Mouse (Mus musculus): ENCODE results near the gene Lect2. TPM values are rescaled to one million over a fixed set of nuclear protein-coding genes. Genes with fewer than 3 reads are reported as not detected.
A peak's percentile ranks its signal among the peaks of the same experiment; 100 is the strongest.

Gene Lect2
- not detected for total RNA-seq (2021)
- long read RNA-seq, experiment 1, result 0 reads
- long read RNA-seq, experiment 2, result 0 reads

DNA sequence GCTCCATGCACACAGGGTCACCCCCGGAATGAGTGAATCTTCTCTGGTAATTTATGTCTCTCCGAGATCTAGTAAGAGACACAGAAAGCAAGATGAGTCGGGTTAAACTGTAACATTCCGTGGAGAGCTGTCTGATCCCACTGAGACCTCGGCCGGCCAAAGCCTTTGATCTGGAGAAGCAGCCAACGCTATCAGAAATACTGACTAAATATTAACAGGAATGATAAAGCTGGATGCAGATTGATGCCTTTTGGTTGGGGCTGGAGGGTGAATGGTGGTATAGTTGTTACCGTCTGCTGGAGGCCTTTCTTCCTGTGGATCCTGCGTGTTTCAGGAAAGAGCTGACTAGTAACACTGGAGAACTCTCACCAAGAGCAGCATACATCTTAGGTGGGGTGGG, at the start of gene Lect2:
Gene Lect2 (minus strand): TSS at position 102 of the 400 bp plus-strand sequence.
- DNase-seq, result no peak
- intact Hi-C loops (cut with DNase I; ENCODE audit: low total_unique reads), result no loop called here

- intact Hi-C loops (cut with DNase I; ENCODE audit: low total_unique reads), result no loop called here
- DNase-seq, result no peak
These were observed 49.0 kb upstream of the Lect2 start for GRCm38 (mm10) chr13:56597296-56597695.

- intact Hi-C loops (cut with DNase I; ENCODE audit: low total_unique reads), result no loop called here
- no peak for DNase-seq
These were observed 46.9 kb upstream of the Lect2 start for GRCm38 (mm10) chr13:56595246-56595645.

GRCm38 (mm10) chr13:56593961-56594391, 45.7 kb upstream of the Lect2 start:
- no peak for DNase-seq
- intact Hi-C loops (cut with DNase I; ENCODE audit: low total_unique reads), result no loop called here

DNA sequence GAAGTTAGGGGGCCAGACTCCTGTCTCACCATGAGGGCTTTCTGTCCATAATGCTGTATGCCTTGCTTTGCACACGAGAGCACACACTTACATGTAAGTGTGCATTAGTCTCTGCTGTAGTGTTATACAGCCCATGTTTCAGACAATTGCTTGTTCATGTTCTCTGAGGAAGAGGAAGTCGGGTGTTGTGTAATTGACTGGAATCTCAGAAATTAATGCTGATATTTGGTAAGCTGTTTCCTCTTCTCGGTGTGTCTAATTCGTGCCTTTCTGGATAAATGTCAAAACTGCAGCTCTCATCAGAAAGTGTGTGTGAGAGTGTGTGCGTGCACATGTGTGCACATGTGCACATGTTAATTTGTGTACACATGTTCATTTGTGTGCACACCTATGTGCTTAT, 44.9 kb upstream of the Lect2 start:
- intact Hi-C loops (cut with DNase I; ENCODE audit: low total_unique reads), result no loop called here
- DNase-seq, result no peak

GRCm38 (mm10) chr13:56591939-56592338, 43.6 kb upstream of the Lect2 start:
- no peak for DNase-seq
- intact Hi-C loops (cut with DNase I; ENCODE audit: low total_unique reads), result no loop called here

DNA sequence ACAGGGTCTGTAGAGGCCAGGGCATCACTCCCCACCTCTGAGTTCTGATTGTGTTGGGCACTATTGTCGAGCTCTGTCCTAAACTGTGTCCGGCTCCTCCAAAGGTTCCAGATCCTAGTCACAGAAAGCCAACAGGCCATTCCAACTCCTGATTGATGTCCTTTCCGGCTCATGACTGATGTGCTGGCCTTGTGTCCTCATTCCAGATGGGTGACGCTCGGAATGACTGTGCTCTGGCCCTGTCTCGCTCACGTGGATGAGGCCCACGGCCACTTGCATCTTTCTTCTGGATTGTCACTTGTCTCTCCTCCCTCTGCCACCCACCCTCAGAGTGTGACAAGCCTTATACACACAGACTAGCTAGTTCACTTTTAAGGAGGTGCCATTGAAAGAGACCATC, 42.9 kb upstream of the Lect2 start:
- no peak for DNase-seq

DNA sequence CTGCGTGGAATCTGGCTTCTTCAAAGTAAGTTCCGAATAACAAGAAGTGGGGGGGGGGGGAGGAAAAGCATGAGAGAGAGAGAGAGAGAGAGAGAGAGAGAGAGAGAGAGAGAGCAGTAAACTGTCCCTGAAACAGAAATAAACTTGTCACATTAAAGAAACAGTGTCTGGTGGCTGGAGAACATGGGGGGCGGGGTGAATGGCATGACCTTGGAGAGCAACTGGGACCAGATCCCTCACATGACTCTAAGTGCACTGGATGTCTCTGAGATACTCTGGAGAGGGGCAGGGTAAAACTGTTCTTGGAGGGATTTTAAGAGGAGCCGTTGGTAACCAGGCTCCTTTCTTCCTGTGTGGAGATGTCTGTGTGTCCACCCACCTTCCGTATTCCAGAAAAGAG, 41.9 kb upstream of the Lect2 start:
- no peak for DNase-seq
- intact Hi-C loops (cut with DNase I; ENCODE audit: low total_unique reads), result no loop called here

More for the DNA sequence above, 42.9 kb upstream of the Lect2 start:
- intact Hi-C loops (cut with DNase I; ENCODE audit: low total_unique reads), result no loop called here

- peak; percentile 65 for DNase-seq
- intact Hi-C loops (cut with DNase I; ENCODE audit: low total_unique reads), result no loop called here
These were observed 40.3 kb upstream of the Lect2 start for GRCm38 (mm10) chr13:56588454-56589117.

DNA sequence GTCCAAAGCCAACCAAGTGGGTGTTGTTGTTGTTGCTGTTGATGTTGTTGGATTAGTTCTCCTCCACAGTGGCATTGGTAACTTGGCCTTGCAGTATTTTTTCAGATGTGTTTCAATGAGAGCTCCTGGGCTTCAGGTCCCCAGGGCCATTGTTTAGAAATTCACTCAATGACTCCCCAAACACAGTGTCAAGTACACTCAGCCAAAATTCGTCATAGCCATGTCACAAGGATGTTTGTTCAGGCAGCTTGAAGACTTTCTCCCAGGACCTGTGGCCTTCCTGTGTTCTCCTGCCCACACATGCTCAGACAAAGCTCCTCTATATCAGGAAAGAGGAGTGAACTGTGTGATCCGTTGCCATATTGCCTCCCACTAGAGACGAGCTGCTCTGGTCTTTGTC, 37.7 kb upstream of the Lect2 start:
- intact Hi-C loops (cut with DNase I; ENCODE audit: low total_unique reads), result no loop called here
- DNase-seq, result no peak

GRCm38 (mm10) chr13:56582720-56583119, 34.4 kb upstream of the Lect2 start:
- DNase-seq, result no peak
- intact Hi-C loops (cut with DNase I; ENCODE audit: low total_unique reads), result no loop called here

DNA sequence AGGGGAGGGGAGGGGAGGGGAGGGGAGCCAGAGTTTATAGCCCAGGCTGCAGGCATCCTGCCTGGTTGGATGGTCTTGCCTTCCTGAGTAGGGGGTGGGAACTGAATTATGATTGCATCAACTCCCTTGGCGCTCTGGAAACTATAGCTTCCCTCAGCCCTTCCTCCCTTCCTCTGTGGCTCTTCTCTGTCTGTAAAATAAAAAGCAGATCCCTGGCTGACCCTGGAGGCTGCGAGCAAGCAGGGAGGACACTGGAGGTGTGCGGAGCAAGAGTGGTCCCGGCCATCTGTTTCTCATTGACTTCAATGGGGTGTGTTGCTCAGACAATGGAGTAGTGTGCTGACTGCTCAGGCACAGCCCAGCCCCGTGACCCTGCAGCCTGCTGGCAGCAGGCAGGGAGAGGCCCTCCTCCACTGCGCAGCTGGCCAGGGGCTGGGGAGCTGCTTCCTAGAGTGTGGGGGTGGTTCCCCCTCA, 33.7 kb upstream of the Lect2 start:
- intact Hi-C loops (cut with DNase I; ENCODE audit: low total_unique reads), result no loop called here
- peak; percentile 83 for DNase-seq

DNA sequence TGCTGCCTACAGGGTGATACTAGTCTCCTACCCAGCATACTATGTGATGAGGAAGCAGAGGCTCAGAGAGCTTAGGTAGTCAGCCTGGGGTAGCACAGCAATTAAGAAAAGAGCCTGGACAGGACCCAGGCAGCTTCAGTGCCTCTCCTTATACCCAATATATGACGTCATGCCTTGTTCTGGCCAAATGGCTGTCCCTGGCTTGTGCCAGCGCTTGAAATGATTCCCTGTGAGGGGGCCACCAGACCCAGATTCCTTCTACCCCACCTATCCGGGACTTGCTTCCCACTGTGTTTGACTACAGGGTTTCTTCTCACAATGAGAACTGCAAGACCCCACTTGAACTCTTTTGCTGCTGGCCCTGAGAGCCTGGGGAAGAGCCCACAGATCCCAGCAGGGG, 33.2 kb upstream of the Lect2 start:
- intact Hi-C loops (cut with DNase I; ENCODE audit: low total_unique reads), result no loop called here

DNA sequence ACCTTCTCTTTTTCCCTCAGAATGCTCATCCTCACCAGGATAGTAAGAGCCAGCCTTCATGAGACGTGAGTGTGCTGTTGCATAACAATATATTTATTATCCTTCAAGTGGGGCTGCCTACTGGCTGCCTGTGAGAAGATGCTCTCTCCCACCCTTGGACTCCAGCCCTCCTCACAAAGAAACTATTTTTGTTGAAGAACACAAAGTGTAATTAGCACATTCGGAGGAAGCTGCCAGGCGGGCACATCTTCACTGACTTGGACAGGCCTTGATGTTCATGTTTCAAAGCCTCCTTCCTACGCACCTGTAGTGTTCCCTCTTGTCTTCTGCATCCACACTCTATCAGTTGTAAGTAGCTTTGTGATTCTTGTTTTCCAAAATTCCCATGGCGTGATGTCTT, 32.1 kb upstream of the Lect2 start:
- intact Hi-C loops (cut with DNase I; ENCODE audit: low total_unique reads), result no loop called here
- DNase-seq, result no peak

More for the DNA sequence above, 33.2 kb upstream of the Lect2 start:
- DNase-seq, result no peak

- intact Hi-C loops (cut with DNase I; ENCODE audit: low total_unique reads), result loop anchor here (5.0 kb wide), 1 partner anchor 64 kb away; no protein-coding TSS in a partner anchor
- DNase-seq, result no peak
These were observed 29.8 kb upstream of the Lect2 start for GRCm38 (mm10) chr13:56578097-56578496.

DNA sequence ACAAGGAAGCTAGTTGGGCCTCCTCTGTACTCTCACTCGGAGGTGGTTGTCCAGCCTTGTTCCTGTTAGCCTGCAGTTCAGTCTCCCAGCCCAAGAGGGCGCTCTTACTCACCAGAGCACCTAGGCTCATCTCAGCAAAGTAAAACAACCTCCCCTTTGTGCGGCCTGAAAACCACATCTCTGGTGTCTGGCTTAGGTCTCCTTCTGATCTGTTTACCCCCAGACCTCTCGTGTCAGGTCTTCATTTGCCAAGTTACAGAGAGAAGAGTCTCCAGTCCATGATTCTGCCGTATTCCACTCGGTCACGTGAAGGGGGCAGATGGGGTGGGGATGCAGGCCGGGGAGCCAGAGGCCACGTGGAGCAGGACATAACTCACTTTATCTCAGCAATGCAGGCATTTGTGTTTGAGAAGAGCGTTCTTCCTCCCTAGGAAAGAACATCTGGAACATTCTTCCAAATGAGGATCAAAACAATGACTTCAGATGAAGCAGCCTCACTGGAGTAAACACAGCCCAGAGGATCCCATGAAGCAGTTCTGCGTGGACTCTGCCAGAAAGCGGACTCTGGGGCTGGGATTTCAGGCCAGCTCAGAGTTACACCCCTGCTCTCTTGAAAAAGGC, 27.5 kb upstream of the Lect2 start:
- DNase-seq, result peak; percentile 73
- intact Hi-C loops (cut with DNase I; ENCODE audit: low total_unique reads), result loop anchor here (5.0 kb wide), 1 partner anchor 66 kb away; no protein-coding TSS in a partner anchor

GRCm38 (mm10) chr13:56575074-56575473, 26.8 kb upstream of the Lect2 start:
- intact Hi-C loops (cut with DNase I; ENCODE audit: low total_unique reads), result loop anchor here (5.0 kb wide), 1 partner anchor 67 kb away; no protein-coding TSS in a partner anchor
- no peak for DNase-seq

- intact Hi-C loops (cut with DNase I; ENCODE audit: low total_unique reads), result loop anchor here (5.0 kb wide), 1 partner anchor 86 kb away; no protein-coding TSS in a partner anchor
- DNase-seq, result no peak
These were observed 23.3 kb upstream of the Lect2 start for GRCm38 (mm10) chr13:56571645-56572044.

- peak; percentile 15 for DNase-seq
- intact Hi-C loops (cut with DNase I; ENCODE audit: low total_unique reads), result no loop called here
These were observed 18.0 kb upstream of the Lect2 start for GRCm38 (mm10) chr13:56566336-56566735.

DNA sequence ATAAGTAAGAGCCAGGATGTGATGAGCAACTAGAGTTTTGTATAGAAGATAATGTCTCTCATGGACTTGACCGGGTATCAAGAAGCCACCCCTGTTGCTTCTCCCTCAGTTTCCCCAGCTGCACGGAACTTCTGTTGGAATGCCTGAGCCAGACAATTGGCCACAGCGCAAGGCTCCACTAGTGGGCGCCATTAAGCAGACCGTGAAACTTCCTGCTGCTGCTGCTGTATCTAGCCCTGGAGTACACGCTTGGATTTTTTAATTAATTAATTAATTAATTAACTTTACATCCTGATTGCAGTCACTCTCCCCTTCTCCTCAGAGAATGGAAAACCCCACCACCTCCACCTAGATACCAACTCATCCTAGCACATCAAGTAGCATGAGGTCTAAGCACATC, 14.8 kb upstream of the Lect2 start:
- peak; percentile 42 for DNase-seq
- intact Hi-C loops (cut with DNase I; ENCODE audit: low total_unique reads), result loop anchor here (5.0 kb wide), 2 partner anchors 79 to 1154 kb away; no protein-coding TSS in a partner anchor

DNA sequence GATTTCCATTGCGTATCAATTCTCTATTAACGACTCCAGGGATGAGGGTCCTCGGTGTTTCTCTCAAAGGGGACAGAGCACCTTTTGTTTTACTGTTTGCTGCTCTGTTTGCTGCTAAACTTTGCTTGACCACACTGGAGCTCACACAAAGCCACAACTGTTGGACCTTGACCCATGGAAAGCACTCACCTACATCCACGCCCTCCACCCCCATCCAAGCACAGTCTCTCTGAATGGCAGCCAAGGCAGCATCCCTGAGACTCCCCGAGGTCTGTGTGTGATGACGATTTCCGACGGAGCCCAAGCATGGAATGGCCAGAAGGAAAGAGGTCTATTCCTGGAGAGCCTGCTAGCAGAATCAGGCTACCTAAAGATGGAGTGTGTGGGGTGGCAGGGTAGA, 12.8 kb upstream of the Lect2 start:
- DNase-seq, result no peak
- intact Hi-C loops (cut with DNase I; ENCODE audit: low total_unique reads), result loop anchor here (5.0 kb wide), 2 partner anchors 81 to 1156 kb away; no protein-coding TSS in a partner anchor
